Mouse (Mus musculus) liver, embryonic 14.5 days (tissue): Measurements from ENCODE around the gene Abcf2. TPM values are rescaled to one million over a fixed set of nuclear protein-coding genes. Genes with fewer than 3 reads are reported as not detected.
A peak's percentile ranks its signal among the peaks of the same experiment; 100 is the strongest.

Experiments used
- ATAC-seq: fragments of 200-750 bp; cut with Nextera tagmentation; 2 replicates; pipeline ENCODE4 v1.8.0; 2017; ENCODE audit warnings: moderate number of reproducible peaks, mild to moderate bottlenecking, moderate library complexity; ENCODE audit not compliant: insufficient read depth
- DNase-seq, 3 experiments: peaks; one replicate each; pipeline ENCODE4 v3.0.0-alpha.2; 2012 to 2013; ENCODE audit warnings: low read depth in 3 of 3, low spot score in 3 of 3
- H3K27ac ChIP-seq: fragments of 300-500 bp; sonication (generic); 2 replicates; pipeline ENCODE4 v1.5.1; 2014; ENCODE audit warnings: moderate library complexity, mild to moderate bottlenecking, control low read depth, inconsistent platforms
- H3K27me3 ChIP-seq: fragments of 300-500 bp; sonication (generic); 2 replicates; pipeline ENCODE4 v1.6.1; 2014; ENCODE audit warnings: mild to moderate bottlenecking, low read length, moderate library complexity; ENCODE audit not compliant: control insufficient read depth, insufficient read depth
- H3K36me3 ChIP-seq: fragments of 300-500 bp; sonication (generic); replicated peaks from 2 replicates; pipeline ENCODE4 v1.6.1; 2014; ENCODE audit warnings: low read depth; ENCODE audit not compliant: control insufficient read depth, insufficient read depth
- H3K4me1 ChIP-seq, 2 experiments: fragments of 200-500 bp in 1 of 2; fragments of 300-500 bp in 1 of 2; sonication (generic) in 1 of 2; replicated peaks; 2 replicates each; pipeline ENCODE4 v1.6.1; 2012 to 2014; ENCODE audit warnings: antibody characterized with exemption in 1 of 2, inconsistent platforms in 1 of 2, low read length in 1 of 2; ENCODE audit not compliant: control insufficient read depth in 2 of 2, insufficient read depth in 2 of 2
- H3K4me2 ChIP-seq: fragments of 300-500 bp; sonication (generic); 2 replicates; pipeline ENCODE4 v1.6.1; 2014; ENCODE audit warnings: low read depth, mild to moderate bottlenecking, control low read depth, moderate library complexity
- H3K4me3 ChIP-seq, 2 experiments: fragments of 200-500 bp in 1 of 2; fragments of 300-500 bp in 1 of 2; sonication (generic) in 1 of 2; 2 replicates each; pipeline ENCODE4 v1.5.1; 2012 to 2014; ENCODE audit warnings: low read depth in 2 of 2, low read length in 2 of 2, mild to moderate bottlenecking in 2 of 2, control low read depth in 1 of 2, inconsistent platforms in 1 of 2, moderate library complexity in 1 of 2; ENCODE audit not compliant: insufficient read depth in 1 of 2
- H3K9ac ChIP-seq: fragments of 300-500 bp; sonication (generic); replicated peaks from 2 replicates; pipeline ENCODE4 v1.6.1; 2014; ENCODE audit warnings: mild to moderate bottlenecking, control low read depth, moderate library complexity
- H3K9me3 ChIP-seq: fragments of 300-500 bp; sonication (generic); 2 replicates; pipeline ENCODE4 v1.6.1; 2016; ENCODE audit warnings: low read length, mixed read lengths; ENCODE audit not compliant: control insufficient read depth
- CTCF ChIP-seq: IDR thresholded peaks from 2 replicates; pipeline ENCODE4 v1.5.1; 2016; ENCODE audit warnings: antibody characterized with exemption, low read depth, control low read depth
- EP300 ChIP-seq: IDR thresholded peaks from 2 replicates; pipeline ENCODE4 v1.6.1; 2016; ENCODE audit warnings: antibody characterized with exemption, low read depth
- WGBS: fragments of 180-500 bp; shearing (Covaris S2); extraction: QIAGEN DNeasy Blood & Tissue Kit; methylation state at CpG from one replicate; pipeline ENCODE4 v1.1.7; 2014; ENCODE audit not compliant: insufficient replicate concordance; 5-methylcytosine and 5-hydroxymethylcytosine counted together
- polyA plus RNA-seq, 2 experiments: library from polyadenylated mRNA; depleted of rRNA in 1 of 2; stranded (reverse) in 1 of 2; unstranded in 1 of 2; fragments of >200 nt; fragmentation: Nextera tagmentation in 1 of 2; extraction: Ambion mirVana in 1 of 2; gene quantifications; 2 replicates each; pipeline versions ENCODE4 v1.2.1 to v1.2.3; 2012 to 2014

Gene Abcf2
- polyA plus RNA-seq, 2 experiments = 33.6 to 50.9 TPM

- TF ChIP-seq EP300 = no peak
- TF ChIP-seq CTCF = peak; percentile 16; the same call in 1 of the 2 replicates
- H3K27ac ChIP-seq = no peak overlapping the region
- no peak for ATAC-seq
- no peaks in the 10 kb centered on the region for H3K9me3 ChIP-seq
- no peaks in the 10 kb centered on the region for H3K27me3 ChIP-seq
- H3K4me3 ChIP-seq = no peak overlapping the region
- no peak overlapping the region for H3K4me2 ChIP-seq
- 60% methylated on average over 5 of the region's 5 CpGs for WGBS
- DNase-seq = no peak
- no peak overlapping the region for H3K9ac ChIP-seq
- no peaks in the 10 kb centered on the region for H3K4me1 ChIP-seq
- H3K36me3 ChIP-seq = no peaks in the 10 kb centered on the region
Observed at GRCm38 (mm10) chr5:24612302-24612649, 35.0 kb upstream of the Abcf2 start.

- H3K4me3 ChIP-seq = no peak overlapping the region
- DNase-seq (no peak), ATAC-seq (no peak)
- no peak overlapping the region for H3K4me2 ChIP-seq
- no peaks in the 10 kb centered on the region for H3K36me3 ChIP-seq
- no peaks in the 10 kb centered on the region for H3K9me3 ChIP-seq
- no peak overlapping the region for H3K9ac ChIP-seq
- TF ChIP-seq CTCF (no peak), EP300 (no peak)
- H3K27me3 ChIP-seq = peaks cover 1% of the 10 kb centered on the region; the same call in 1 of the 2 replicates
- H3K4me1 ChIP-seq = no peaks in the 10 kb centered on the region
- H3K27ac ChIP-seq = no peak overlapping the region
- 56% methylated on average over 7 of the region's 7 CpGs for WGBS
Observed at GRCm38 (mm10) chr5:24611366-24612301, 34.4 kb upstream of the Abcf2 start.

DNA sequence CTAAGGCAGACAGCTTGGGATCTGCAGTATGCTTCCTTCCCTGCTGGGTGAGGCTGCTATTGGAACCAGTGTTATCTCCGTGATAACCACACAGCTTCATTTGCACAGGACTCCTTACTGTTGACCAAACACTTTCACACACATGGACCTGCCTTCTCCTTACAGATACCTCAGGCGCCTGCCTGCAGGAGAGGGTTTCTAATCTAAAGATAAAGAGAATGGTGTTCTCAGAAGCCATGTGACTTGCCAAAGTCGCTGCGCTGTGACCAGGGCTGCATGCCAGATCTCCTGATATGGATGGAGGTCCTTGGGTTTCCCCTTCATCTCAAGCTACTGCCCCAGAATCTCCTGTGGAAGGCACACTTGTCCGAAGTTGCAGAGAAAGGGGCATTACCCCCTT lies 32.1 kb upstream of the Abcf2 start:
- TF ChIP-seq EP300 (no peak), CTCF (no peak)
- Histone ChIP-seq H3K9me3 (no peaks in the 10 kb centered on the region), H3K27me3 (peaks cover 20% of the 10 kb centered on the region), H3K4me2 (no peak overlapping the region), H3K36me3 (no peaks in the 10 kb centered on the region), H3K9ac (no peak overlapping the region), H3K27ac (no peak overlapping the region), H3K4me1 (no peaks in the 10 kb centered on the region), H3K4me3 (no peak overlapping the region)
- DNase-seq (no peak), ATAC-seq (no peak)
- WGBS = 16% methylated on average over 5 of the region's 5 CpGs

DNA sequence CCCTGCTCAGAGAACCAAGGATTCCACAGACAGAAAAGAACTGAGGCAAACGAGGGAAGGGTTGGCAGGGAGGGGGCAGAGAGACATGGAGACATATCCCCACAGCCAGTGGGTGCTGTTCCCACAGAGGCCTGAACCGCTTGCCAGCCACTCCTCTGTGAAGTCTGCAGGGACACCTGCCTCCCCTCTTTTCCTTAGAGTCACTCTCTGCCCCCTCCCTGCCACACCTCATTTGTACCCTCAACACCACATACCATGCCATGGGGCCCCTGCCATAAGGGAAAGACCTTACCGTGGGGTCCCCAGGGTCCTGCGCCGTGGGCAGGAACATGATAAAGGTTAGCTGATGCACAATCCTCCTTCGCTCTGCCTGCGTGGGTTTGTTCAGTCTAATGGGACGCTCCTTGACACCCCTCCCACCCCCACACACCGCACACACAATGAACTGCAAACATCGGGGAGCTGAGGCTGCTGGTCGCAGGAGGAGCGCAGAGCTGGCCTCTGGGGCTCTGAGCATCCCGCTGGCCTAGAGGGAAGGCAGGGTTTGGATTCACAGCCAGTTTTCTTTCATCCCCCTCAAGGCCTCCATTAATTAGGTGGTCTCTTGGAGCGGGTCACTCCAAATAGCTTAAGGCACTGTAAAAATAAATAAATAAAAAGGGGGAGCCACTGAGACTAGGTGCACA lies 28.9 kb upstream of the Abcf2 start:
- WGBS = 45% methylated on average over 14 of the region's 14 CpGs
- no peak overlapping the region for H3K4me3 ChIP-seq
- no peak for ATAC-seq
- H3K9me3 ChIP-seq = no peaks in the 10 kb centered on the region
- H3K27me3 ChIP-seq = peaks cover 53% of the 10 kb centered on the region
- 0 out of 4 replicates have a peak, but pooled peaks cover 0 to 3% of the 10 kb centered on the region in 2 experiments for H3K4me1 ChIP-seq
- H3K9ac ChIP-seq = no peak overlapping the region
- no peaks in the 10 kb centered on the region for H3K36me3 ChIP-seq
- TF ChIP-seq EP300 = no peak
- no peak for TF ChIP-seq CTCF
- no peak overlapping the region for H3K4me2 ChIP-seq
- no peak overlapping the region for H3K27ac ChIP-seq
- DNase-seq = no peak
